Mouse (Mus musculus): ENCODE data around the gene Tspan12.
"Not testable (repeated sequence)": the region's sequence is repeated elsewhere in the genome, so short reads cannot be mapped to it uniquely, and the experiment has no call there.

The Tspan12 gene

DNA sequence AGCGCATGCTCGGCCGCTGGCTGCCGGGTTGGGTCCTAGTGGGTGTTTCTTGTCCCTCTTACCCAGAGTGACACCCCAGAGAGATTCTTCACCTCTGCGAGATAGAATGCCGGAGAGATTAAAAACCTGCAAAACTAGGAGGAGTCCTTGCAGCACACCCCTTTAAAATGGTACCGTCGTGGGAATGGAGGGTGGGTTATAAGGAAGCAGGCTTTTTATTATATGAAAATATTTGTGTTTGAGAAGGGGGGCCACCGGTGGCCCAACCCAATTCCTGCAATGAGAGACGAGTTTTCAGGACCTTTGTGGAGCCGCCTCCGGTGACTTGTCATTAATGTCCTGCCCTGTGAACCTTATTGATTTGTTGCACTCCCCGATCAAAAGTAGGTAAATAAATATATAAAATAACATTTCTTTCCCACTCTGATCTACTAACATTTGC, at the start of gene Tspan12:
TSS of gene Tspan12 (minus strand) at position 172 of the 442 bp plus-strand sequence.
- DNase-seq (ENCODE audit: low spot score in 2 of 2), result no peak

DNA sequence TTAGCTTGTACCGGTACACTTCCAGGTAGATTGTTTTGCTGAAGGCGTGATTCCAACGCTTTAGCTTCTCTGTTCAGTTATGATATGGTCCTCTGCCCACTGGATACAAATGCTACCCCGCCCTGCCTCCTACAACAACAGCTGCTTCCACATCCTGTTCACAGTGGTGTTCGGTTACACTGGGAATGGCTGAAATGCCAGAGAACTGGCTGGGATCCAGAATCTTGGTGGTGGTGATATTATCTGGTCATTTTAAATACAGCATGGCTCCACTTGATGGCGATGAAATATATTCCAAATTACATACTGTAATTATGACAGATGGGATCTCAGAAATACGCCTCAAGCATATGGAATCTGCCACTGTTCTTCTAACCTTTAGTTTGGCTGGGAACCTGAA, 42.1 kb upstream of the Tspan12 start:
- DNase-seq (ENCODE audit: low spot score in 2 of 2), result no peak

DNA sequence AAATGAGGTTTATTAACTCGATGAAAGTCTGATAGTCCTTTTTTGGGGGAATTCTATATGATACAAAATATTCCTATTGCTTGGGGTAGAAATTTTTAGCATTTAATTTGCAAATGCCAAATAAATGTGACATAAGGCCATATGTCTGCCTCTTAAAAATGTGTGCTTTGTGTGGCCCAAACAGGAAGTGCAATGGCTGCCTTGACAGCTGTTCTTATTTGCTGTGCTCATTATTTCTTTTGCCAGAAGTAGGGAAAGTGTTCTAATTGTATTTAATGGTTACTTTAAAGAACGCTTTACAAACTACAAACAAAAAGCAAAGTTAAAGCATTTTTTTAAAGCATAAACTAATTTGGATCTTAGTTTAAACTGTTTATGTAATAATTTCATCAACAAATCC, 36.8 kb upstream of the Tspan12 start:
- no peak for DNase-seq (ENCODE audit: low spot score in 2 of 2)

GRCm38 (mm10) chr6:21887971-21888370, 35.7 kb upstream of the Tspan12 start:
- not testable (repeated sequence) for DNase-seq (ENCODE audit: low spot score in 2 of 2)

GRCm38 (mm10) chr6:21879496-21879895, 27.2 kb upstream of the Tspan12 start:
- no peak for DNase-seq (ENCODE audit: low spot score in 2 of 2)

- no peak for DNase-seq (ENCODE audit: low spot score in 2 of 2)
Measured at GRCm38 (mm10) chr6:21867310-21867709, 15.0 kb upstream of the Tspan12 start.

DNA sequence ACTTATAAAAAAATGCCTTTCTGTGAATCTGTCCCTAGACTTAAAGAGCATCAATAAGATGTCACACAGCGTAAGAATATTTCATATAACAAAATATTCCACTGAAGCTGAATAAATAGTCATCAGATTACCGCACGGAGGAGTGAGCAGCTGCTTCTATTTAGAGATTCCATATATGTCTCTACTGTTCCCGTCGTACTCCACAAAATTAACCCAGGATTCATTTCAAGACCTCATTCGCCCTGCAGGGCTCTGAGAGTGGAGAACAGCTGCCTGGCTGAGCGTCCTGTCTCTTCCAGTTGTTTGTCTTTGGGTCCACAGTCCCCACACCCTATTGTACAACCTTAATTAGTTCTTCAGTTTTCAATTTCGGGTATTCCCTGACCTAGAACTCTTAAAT, 11.9 kb upstream of the Tspan12 start:
- DNase-seq (ENCODE audit: low spot score in 2 of 2), result no peak

DNA sequence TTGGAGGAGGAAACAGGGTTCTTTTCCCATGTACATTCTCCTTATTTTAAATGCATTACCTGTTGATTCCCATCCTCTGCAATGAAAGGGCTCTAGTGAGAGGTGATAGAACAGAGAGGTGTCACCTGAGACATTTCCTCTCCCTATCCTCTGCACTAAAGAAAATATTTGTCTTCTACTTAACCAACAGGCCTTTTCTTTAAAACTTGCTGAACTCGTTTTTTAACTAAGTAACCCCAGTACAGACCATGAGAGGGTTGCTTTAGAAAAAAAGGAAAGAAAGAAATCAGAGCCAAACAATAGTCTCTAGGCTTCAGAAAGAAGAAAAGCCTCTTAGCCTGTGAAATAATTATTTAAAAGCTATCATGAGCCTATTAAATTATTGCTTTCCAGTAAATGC, 11.2 kb upstream of the Tspan12 start:
- no peak for DNase-seq (ENCODE audit: low spot score in 2 of 2)

DNA sequence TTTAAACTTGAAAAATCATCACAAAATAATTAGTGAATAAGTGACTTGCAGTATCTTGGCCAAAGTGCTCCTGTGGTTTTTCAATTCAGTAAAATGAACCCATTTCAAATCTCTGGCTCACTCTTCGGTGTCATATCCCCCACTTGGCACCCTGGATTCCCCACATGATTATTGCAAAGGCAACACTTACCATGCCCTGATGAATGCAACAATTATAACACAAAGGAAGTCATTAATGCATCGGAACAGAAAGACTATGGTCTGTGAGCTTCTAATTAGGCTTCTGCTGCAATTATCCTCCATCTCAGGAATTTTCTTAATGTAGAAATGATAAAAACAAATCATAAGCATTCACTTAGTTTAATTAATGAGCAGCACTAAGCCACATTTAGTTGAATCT, 9.0 kb upstream of the Tspan12 start:
- no peak for DNase-seq (ENCODE audit: low spot score in 2 of 2)

GRCm38 (mm10) chr6:21857843-21858242, 5.5 kb upstream of the Tspan12 start:
- no peak for DNase-seq (ENCODE audit: low spot score in 2 of 2)

DNA sequence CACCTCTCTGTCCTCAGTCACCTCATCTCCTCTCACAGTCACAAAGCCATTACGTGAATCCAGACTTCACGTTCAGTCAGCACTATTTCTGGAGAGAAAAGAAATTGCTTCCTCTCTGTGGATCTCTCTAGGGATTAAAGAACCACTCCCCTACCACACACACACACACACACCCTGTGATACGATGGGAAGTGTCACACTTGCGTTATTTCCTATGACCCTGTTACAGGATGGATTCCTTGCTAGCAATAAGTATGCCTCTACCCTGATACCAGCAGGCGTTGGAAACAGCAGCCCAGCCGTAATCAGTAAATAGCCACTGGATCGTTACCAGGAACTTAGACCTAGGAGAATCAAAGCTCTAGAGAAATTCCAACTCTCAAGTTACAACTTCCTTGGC, 3.6 kb upstream of the Tspan12 start:
- DNase-seq (ENCODE audit: low spot score in 2 of 2), result no peak

GRCm38 (mm10) chr6:21853342-21853741, 1.0 kb upstream of the Tspan12 start:
- no peak for DNase-seq (ENCODE audit: low spot score in 2 of 2)

DNA sequence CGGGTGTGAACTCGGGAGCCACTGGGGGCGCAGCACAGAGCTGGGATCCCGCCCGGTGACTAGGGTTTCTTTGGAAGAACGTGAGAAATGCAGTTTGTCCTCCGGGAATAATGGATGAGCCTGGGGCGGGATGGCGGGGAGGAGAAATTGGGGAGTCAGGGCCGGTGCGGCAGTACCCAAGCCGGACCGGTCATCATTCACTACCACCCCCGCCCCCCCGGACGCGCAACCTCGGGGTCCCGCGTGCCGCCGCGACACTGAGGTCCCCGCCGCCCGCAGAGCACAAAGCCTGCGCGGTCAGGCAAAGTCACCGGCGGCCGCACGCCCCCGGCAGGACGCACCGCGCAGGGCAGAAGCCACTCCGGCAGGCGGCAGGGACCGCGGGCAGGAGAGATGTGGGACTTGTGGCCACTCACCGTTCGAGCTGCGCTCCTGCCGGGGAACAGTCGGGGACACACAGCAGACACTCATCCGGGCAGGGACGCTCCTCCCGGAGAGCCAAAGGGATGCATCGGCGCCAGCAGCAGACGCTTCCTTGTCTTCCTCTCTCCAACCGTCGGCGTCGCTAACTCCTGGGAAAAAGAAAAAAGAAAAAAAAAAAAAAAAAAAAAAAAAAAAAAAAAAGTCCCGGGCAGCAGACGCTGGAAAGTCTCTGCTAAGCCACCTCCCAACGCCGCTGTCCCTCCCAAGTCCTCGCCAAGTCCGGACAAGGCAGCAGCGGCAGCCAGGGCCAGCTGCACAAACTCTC, 545 bp downstream of the Tspan12 start:
- peak; percentile 3 to 16 for DNase-seq (ENCODE audit: low spot score in 2 of 2)

GRCm38 (mm10) chr6:21851346-21851595, 1.0 kb downstream of the Tspan12 start:
- no peak for DNase-seq (ENCODE audit: low spot score in 2 of 2)

DNA sequence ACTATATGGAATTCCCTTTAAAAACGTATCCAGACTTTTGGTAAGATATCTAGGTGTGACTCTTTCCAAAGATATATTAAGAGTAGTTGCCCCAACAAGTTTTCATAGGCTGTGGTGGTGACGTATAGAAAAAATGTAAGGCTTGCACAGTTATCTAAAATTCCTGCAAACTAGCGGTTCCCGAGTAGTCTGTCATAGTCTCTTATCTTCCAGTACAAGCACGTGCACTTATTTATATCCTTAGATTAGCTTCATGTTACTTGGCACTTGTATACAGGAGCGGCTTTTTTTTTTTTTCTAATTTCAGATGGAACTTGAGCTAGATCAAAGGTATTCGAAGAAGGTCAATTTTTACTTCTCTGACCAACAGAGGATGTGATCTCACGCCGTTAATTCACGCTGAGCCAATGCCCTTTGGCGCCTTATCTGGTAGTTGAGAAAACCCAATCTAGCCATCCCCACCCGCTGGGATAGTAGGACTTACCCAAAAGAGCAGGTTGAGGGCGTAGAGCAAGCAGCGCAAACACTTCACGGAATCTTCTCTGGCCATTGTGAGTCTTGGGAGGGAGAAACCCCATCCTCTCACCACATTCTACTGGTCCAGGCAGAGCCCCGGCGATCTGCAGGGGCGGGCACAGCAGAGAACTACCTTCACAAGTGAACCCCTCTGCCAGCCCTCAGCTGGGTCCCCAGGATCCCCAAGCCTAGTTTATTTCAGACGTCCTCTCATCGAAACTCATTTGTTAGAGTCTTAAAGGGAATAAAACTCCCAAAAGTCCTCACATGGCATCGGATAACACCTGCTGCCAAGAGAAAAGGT, 1.6 kb downstream of the Tspan12 start:
- no peak for DNase-seq (ENCODE audit: low spot score in 2 of 2)

- no peak for DNase-seq (ENCODE audit: low spot score in 2 of 2)
Measured at GRCm38 (mm10) chr6:21848808-21849207, 3.5 kb downstream of the Tspan12 start.

GRCm38 (mm10) chr6:21839976-21840775, 12.1 kb downstream of the Tspan12 start:
- DNase-seq (ENCODE audit: low spot score in 2 of 2), result no peak

DNA sequence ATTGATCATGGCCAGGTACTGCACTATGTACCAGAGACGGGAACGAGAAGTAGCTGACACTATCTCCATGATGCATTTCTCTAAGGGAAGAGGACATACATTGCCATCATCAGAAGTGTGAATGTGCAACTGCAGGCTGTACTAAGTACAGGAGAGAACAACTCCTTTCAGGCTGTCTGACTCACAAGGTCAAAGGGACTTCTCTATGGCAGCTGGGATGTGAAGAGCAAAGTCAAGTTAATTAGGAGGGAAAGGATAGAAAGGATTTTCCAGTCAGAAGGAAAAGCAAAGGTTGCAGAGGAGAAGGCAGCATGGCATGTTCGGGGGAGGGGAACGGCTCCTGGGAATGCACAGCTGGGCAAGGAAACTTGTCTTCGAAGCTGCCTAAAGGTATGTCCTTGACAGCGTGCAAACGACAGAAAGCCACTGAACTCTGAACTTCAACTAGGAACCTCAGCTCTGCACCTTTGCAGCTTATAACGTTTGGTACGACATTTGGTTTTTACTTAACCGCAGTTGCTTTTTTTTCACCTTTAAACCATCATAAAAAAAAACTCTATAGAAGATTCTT, 13.0 kb downstream of the Tspan12 start:
- no peak for DNase-seq (ENCODE audit: low spot score in 2 of 2)

- no peak for DNase-seq (ENCODE audit: low spot score in 2 of 2)
Measured at GRCm38 (mm10) chr6:21833531-21833930, 18.8 kb downstream of the Tspan12 start.

DNA sequence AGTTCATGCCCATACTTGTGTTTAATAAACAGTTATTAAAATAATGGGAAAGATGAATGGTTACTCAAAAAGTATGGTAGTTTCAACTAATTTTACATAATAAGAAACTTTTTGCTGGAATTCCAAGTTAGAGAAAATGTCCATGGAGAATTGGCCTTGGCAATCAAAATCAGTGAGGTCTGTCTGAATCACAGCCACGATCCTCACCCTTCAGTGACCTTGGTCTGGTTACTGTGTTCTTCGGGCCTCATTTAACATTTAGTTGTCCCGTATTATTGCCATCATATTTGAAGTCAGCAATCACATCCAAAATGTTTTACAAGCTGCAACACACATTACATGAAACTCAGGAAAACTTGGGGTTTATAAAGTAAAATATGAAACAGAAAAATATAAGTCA, 20.4 kb downstream of the Tspan12 start:
- DNase-seq (ENCODE audit: low spot score in 2 of 2), result no peak

- no peak for DNase-seq (ENCODE audit: low spot score in 2 of 2)
Measured at GRCm38 (mm10) chr6:21830931-21831330, 21.4 kb downstream of the Tspan12 start.

DNA sequence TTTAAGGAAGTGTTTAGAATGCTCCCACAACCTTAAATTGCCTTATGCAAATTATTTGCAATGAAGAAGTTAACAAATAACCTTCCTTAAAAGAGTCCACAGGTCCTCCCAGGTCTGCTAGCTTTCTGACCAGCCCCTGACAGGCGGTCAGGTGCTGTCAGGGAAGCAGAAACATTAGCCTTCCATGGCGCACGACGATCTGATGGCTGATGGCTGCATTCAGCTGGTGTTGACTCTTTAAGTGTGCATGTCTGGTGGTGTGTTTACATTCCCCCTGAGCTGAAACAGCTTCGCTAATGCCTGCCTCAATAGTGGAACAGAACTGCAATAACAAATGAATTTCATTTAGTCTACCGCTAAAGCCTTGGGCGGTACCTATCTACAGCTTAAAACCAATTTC, 22.4 kb downstream of the Tspan12 start:
- DNase-seq (ENCODE audit: low spot score in 2 of 2), result no peak
